Mouse (Mus musculus): ENCODE results near the gene Srd5a3.
A peak's percentile ranks its signal among the peaks of the same experiment; 100 is the strongest.
"Not testable (repeated sequence)": the region's sequence is repeated elsewhere in the genome, so short reads cannot be mapped to it uniquely, and the experiment has no call there.

The Srd5a3 gene

GRCm38 (mm10) chr5:76139808-76140729 is at the start of gene Srd5a3:
Gene Srd5a3 (plus strand): TSS chr5:76140271.
- peak; percentile 98 to 99 for DNase-seq (ENCODE audit: low spot score in 2 of 2)

DNA sequence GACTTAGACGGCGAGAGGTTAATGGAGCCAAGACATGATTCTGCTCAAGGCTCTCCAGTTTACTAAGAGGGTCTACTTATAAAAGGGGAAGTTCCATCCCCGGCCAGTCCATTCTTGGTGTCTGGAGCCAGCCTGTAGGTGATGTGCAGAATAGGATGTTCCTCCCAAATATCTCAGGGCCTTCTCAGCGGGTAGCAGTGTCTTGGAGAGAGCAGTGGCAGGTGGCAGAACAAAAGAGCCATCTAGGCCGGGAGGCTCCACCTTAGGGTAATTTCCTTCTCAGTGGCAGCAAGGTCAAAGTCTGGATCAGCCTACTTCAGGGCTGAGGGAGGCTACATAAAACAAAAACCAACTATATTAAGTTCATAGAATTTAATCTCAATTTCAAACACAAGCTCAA is 36.3 kb upstream of the Srd5a3 start:
- not testable (repeated sequence) for DNase-seq (ENCODE audit: low spot score in 2 of 2)

GRCm38 (mm10) chr5:76107306-76107705 is 32.8 kb upstream of the Srd5a3 start:
- DNase-seq (ENCODE audit: low spot score in 2 of 2) = no peak

- DNase-seq (ENCODE audit: low spot score in 2 of 2) = no peak
These were observed 31.6 kb upstream of the Srd5a3 start for GRCm38 (mm10) chr5:76108496-76108895.

- no peak for DNase-seq (ENCODE audit: low spot score in 2 of 2)
These were observed 28.9 kb upstream of the Srd5a3 start for GRCm38 (mm10) chr5:76111173-76111572.

DNA sequence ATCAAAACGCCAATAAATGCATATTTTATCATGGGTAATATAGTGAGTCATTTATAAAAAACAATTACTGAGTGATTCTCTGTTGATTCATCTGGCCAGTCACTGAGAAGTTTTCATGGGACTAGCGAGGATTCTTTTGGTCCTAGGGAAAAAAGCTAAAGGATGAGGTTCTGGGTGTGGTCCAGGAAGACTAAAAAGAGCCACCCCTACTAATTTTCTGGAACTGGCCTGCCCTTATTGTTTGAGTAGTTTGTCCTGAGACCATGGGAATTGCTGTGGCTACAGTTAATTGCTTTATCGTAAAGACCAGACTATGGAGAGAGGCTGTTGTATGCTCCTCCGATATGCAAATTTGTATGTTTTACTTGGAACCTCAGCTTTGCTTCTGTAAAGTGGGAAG is 28.1 kb upstream of the Srd5a3 start:
- no peak for DNase-seq (ENCODE audit: low spot score in 2 of 2)

- DNase-seq (ENCODE audit: low spot score in 2 of 2) = no peak
These were observed 24.5 kb upstream of the Srd5a3 start for GRCm38 (mm10) chr5:76115436-76116041.

DNA sequence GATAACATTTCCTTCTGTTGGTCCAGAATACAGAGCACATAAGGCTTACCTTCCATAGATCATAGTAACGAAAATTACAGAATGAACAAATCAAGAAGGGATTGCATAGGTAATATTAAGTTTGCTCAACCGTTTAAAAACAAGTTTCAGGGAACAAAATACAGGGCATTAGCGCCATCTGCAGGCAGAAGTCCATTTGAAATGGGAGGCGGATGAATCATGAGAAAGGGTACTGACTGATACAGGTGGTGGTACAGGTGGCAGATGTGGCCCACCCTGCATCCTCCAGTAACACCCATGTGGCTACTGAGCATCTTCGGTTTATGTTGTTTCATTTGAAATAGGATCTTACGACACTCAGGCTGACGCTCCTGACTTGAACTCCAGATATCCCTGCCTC is 21.6 kb upstream of the Srd5a3 start:
- DNase-seq (ENCODE audit: low spot score in 2 of 2) = peak in 1 of 2 experiments; percentile 44

- no peak for DNase-seq (ENCODE audit: low spot score in 2 of 2)
These were observed 19.4 kb upstream of the Srd5a3 start for GRCm38 (mm10) chr5:76120634-76121033.

GRCm38 (mm10) chr5:76127584-76128316 is 12.3 kb upstream of the Srd5a3 start:
- DNase-seq (ENCODE audit: low spot score in 2 of 2) = no peak

DNA sequence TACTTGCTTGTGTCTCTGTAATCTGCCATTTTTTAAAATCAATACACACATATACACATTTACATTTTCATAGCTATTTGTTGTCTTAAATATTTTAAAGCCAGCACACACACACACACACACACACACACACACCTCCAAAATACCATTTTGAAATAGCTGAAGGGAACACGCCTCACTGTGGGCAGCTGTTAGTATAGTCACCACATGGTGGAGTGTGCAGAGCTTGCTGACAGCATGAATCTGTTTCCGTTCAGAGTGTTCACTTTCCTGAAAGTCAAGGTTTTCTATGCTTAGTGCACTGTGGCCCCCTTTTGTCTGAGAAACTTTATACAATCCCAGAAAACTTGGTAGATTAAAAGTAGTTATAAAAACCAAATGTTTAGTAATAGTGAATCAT is 9.8 kb upstream of the Srd5a3 start:
- no peak for DNase-seq (ENCODE audit: low spot score in 2 of 2)

DNA sequence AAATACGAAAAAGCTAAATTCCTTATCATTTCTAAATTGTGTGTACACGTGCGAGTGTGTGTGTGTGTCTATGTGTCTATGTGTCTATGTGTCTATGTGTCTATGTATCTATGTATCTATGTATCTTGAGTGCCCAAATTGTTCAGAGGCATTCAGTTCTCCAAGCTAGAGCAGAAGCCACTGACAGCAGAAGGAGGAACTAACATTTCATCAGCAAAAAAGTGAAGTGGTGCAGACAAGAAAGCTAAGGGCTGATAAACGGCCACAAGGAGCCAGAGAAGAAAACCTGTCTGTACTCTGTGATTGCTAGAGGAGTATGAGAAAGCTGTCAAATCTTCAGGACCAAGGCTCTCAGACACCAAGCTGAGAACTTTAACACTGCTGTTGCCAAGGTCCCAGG is 8.1 kb upstream of the Srd5a3 start:
- no peak for DNase-seq (ENCODE audit: low spot score in 2 of 2)

GRCm38 (mm10) chr5:76135644-76136043 is 4.4 kb upstream of the Srd5a3 start:
- no peak for DNase-seq (ENCODE audit: low spot score in 2 of 2)

- no peak for DNase-seq (ENCODE audit: low spot score in 2 of 2)
These were observed 3.8 kb upstream of the Srd5a3 start for GRCm38 (mm10) chr5:76136271-76136670.

DNA sequence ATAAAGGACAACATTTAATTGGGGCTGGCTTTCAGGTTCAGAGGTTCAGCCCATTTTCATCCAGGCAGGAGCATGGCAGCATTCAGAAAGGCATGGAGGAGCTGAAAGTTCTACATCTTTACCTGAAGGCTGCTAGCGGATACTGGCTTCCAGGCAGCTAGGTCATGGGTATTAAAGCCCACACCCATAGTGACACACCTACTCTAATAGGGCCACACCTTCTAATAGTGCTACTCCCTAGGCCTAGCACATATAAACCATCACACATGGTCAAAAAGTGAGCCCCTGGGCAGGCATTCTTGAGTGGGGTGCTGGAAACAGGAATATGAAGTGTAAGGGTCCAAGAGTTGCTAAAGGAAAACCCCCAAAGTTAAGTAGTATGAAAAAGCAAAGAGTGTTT is 2.5 kb upstream of the Srd5a3 start:
- DNase-seq (ENCODE audit: low spot score in 2 of 2) = no peak

DNA sequence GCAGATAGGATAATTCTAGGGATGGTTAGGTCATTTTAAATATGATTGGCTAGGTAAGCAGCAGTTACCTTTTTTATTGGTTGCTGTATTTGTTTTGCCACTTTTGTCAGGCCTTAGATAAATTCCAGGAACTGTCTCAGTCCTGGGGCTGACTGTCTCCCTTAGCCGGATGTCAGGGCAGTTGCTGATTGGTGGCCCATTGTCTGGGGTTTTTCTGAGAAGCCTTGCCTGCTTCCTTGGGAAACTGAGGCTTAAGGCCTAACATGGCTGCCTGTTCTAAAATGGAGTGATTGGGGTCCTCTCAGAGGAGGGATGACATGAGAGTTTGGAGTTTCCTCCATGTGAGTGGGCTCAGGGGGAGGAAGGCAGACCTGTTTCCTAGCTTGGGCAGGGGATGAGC is 2.0 kb upstream of the Srd5a3 start:
- DNase-seq (ENCODE audit: low spot score in 2 of 2) = no peak

DNA sequence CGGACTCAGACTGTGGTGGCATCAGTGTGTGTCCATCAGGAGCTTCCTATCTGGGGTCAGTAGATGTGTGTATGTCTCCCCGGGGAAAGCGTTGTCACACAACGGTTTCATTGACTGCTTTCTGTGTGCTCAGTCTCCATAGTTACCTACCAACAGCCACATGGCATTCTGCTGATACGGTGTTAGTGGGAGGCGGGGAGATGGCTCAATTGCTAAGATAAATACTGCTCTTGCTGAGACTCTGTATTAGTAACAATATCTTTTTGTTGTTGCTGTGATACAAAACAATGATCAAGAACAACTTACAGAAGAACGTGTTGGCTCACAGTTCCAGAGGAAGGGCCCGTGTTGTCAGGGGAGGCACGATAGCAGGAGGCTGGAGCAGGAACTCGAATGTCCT is 1.6 kb upstream of the Srd5a3 start:
- no peak for DNase-seq (ENCODE audit: low spot score in 2 of 2)

DNA sequence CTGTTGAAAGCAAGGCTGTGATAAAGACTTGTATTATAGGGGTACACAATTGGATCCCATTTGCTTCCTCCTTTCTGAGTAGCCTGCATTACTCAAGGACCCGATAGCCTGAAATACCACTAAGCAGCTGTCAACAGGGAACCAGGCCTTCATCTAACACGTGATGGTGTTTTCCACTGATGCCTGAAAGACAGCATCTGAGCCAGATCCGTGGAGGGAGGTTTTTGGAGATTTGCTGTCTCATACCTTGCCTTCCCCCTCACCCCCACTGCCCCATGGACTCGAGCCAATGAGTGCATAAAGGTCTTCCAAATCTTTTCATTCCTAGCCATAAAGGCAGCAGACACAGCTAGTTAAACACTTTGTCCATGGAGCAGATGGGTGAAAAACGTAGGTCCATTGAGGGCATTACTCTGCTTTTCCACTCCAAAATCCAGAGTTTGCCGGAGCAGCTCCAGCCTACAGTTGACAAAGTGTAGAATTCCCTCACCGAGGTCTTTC is 850 bp upstream of the Srd5a3 start:
- DNase-seq (ENCODE audit: low spot score in 2 of 2) = no peak

- DNase-seq (ENCODE audit: low spot score in 2 of 2) = no peak
These were observed 627 bp downstream of the Srd5a3 start for GRCm38 (mm10) chr5:76140730-76141066.

DNA sequence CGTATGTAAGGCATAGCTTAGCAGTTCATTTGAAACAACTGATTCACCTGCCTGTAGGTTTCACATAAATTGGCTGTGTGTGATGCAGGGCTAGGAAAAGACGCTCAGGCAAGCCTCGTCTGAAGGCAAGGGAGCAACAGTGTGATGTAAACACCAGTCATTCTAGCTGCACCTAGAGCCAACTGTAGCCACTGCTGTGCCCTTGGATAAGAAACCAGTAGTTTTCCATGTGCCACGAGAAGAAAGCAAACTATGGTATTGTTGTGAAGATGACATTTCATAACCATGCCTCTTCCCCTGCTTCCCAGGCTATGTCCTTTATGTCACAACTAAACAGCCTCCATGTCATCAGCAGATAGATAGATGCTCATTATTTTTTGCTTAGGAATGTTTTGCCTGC is 3.3 kb downstream of the Srd5a3 start:
- DNase-seq (ENCODE audit: low spot score in 2 of 2) = no peak

GRCm38 (mm10) chr5:76146401-76146800 is 6.3 kb downstream of the Srd5a3 start:
- no peak for DNase-seq (ENCODE audit: low spot score in 2 of 2)

- no peak for DNase-seq (ENCODE audit: low spot score in 2 of 2)
These were observed 9.4 kb downstream of the Srd5a3 start for GRCm38 (mm10) chr5:76149436-76149835.
